Mouse (Mus musculus) thymus, adult 2 months (tissue): ENCODE measurements around the gene Dsn1. TPM values are rescaled to one million over a fixed set of nuclear protein-coding genes. Genes with fewer than 3 reads are reported as not detected.

ENCODE experiments used
- DNase-seq: peaks from one replicate; pipeline ENCODE4 v3.0.0; 2021
- H3K27ac ChIP-seq: fragments of 200-500 bp; 2 replicates; pipeline ENCODE4 v1.5.1; 2012; ENCODE audit warnings: low read length, control low read depth; ENCODE audit not compliant: control insufficient read depth, insufficient read depth
- H3K27me3 ChIP-seq: fragments of 200-500 bp; 2 replicates; pipeline ENCODE4 v1.6.1; 2012; ENCODE audit warnings: mild to moderate bottlenecking, low read length, moderate library complexity, mixed read lengths; ENCODE audit not compliant: control insufficient read depth, insufficient read depth
- H3K36me3 ChIP-seq: fragments of 200-500 bp; 2 replicates; pipeline ENCODE4 v1.6.1; 2012; ENCODE audit warnings: mild to moderate bottlenecking, low read length, moderate library complexity; ENCODE audit not compliant: control insufficient read depth, insufficient read depth
- H3K4me1 ChIP-seq: fragments of 200-500 bp; replicated peaks from 2 replicates; pipeline ENCODE4 v1.6.1; 2012; ENCODE audit warnings: low read length; ENCODE audit not compliant: control insufficient read depth, insufficient read depth
- H3K4me3 ChIP-seq: fragments of 200-500 bp; 2 replicates; pipeline ENCODE4 v1.5.1; 2012; ENCODE audit warnings: mild to moderate bottlenecking, low read length, control low read depth, moderate library complexity; ENCODE audit not compliant: control insufficient read depth, insufficient read depth
- CTCF ChIP-seq: fragments of 200-500 bp; IDR thresholded peaks from 2 replicates; pipeline ENCODE4 v1.5.1; 2012; ENCODE audit warnings: mild to moderate bottlenecking, control low read depth, low read length, moderate library complexity, borderline replicate concordance; ENCODE audit not compliant: control insufficient read depth, poor library complexity, insufficient read depth; ENCODE audit errors: extremely low read depth
- POLR2A ChIP-seq: fragments of 200-500 bp; IDR thresholded peaks from 2 replicates; pipeline ENCODE4 v1.6.1; 2012; ENCODE audit warnings: mild to moderate bottlenecking, low read length, control low read depth, moderate library complexity; ENCODE audit not compliant: control insufficient read depth, poor library complexity, insufficient read depth; ENCODE audit errors: extremely low read depth
- WGBS: fragments of 180-500 bp; shearing (Covaris S2); methylation state at CpG from one replicate; pipeline ENCODE4 v1.1.7; 2018; 5-methylcytosine and 5-hydroxymethylcytosine counted together
- polyA plus RNA-seq: library from polyadenylated mRNA; depleted of rRNA; stranded (reverse); fragments of >200 nt; gene quantifications from 2 replicates; pipeline ENCODE4 v1.2.3, GENCODE M21; 2012

Dsn1 gene
- polyA plus RNA-seq, 1 experiment, result 11.9 TPM

GRCm38 (mm10) chr2:157028261-157028660, 21.3 kb upstream of the Dsn1 start:
- H3K36me3 ChIP-seq, result no peaks in the 10 kb centered on the region
- no peak overlapping the region for H3K27ac ChIP-seq
- H3K27me3 ChIP-seq, result no peaks in the 10 kb centered on the region
- no peaks in the 10 kb centered on the region for H3K4me1 ChIP-seq
- no peak for DNase-seq
- no peak overlapping the region for H3K4me3 ChIP-seq
- 99% methylated on average over 4 of the region's 4 CpGs for WGBS
- TF ChIP-seq POLR2A (no peak), CTCF (no peak)

- Histone ChIP-seq H3K36me3 (no peaks in the 10 kb centered on the region), H3K27ac (no peak overlapping the region), H3K27me3 (no peaks in the 10 kb centered on the region), H3K4me1 (no peaks in the 10 kb centered on the region), H3K4me3 (no peak overlapping the region)
- TF ChIP-seq CTCF (no peak), POLR2A (no peak)
- WGBS, result 81% methylated on average over 21 of the region's 21 CpGs
- DNase-seq, result no peak
Observed at GRCm38 (mm10) chr2:157027106-157028008, 20.4 kb upstream of the Dsn1 start.

GRCm38 (mm10) chr2:157021156-157021555, 14.2 kb upstream of the Dsn1 start:
- H3K36me3 ChIP-seq, result no peaks in the 10 kb centered on the region
- H3K4me3 ChIP-seq, result no peak overlapping the region
- WGBS, result 96% methylated on average over 16 of the region's 16 CpGs
- H3K27ac ChIP-seq, result no peak overlapping the region
- no peaks in the 10 kb centered on the region for H3K4me1 ChIP-seq
- H3K27me3 ChIP-seq, result no peaks in the 10 kb centered on the region
- DNase-seq, result no peak
- TF ChIP-seq POLR2A (no peak), CTCF (no peak)

- no peak for DNase-seq
- Histone ChIP-seq H3K4me3 (no peak overlapping the region), H3K36me3 (no peaks in the 10 kb centered on the region), H3K27ac (no peak overlapping the region), H3K27me3 (no peaks in the 10 kb centered on the region), H3K4me1 (no peaks in the 10 kb centered on the region)
- no peak for TF ChIP-seq CTCF
- TF ChIP-seq POLR2A, result no peak
- 97% methylated on average over 4 of the region's 4 CpGs for WGBS
Observed at GRCm38 (mm10) chr2:157019228-157019627, 12.3 kb upstream of the Dsn1 start.

- DNase-seq, result no peak
- TF ChIP-seq CTCF (no peak), POLR2A (no peak)
- no peaks in the 10 kb centered on the region for H3K27me3 ChIP-seq
- H3K4me3 ChIP-seq, result no peak overlapping the region
- no peaks in the 10 kb centered on the region for H3K36me3 ChIP-seq
- H3K4me1 ChIP-seq, result no peaks in the 10 kb centered on the region
- 89% methylated on average over 18 of the region's 18 CpGs for WGBS
- H3K27ac ChIP-seq, result no peak overlapping the region
Observed at GRCm38 (mm10) chr2:157016529-157017270, 9.7 kb upstream of the Dsn1 start.

GRCm38 (mm10) chr2:157012341-157012740, 5.4 kb upstream of the Dsn1 start:
- Histone ChIP-seq H3K27me3 (no peaks in the 10 kb centered on the region), H3K4me3 (no peak overlapping the region), H3K4me1 (peaks cover 10% of the 10 kb centered on the region), H3K27ac (no peak overlapping the region), H3K36me3 (no peaks in the 10 kb centered on the region)
- no peak for DNase-seq
- 95% methylated on average over 6 of the region's 6 CpGs for WGBS
- TF ChIP-seq POLR2A (no peak), CTCF (no peak)
